Mouse (Mus musculus): ENCODE measurements around the gene Meaf6. TPM values are rescaled to one million over a fixed set of nuclear protein-coding genes. Genes with fewer than 3 reads are reported as not detected.

Meaf6 gene
- total RNA-seq (2014; fragmentation: Nextera tagmentation) (50.7 and 54.2 TPM in 2 replicates), total RNA-seq (2017) (31.8 and 43.4 TPM in 2 replicates), polyA plus RNA-seq (2012) (75.0 and 79.4 TPM in 2 replicates)

DNA sequence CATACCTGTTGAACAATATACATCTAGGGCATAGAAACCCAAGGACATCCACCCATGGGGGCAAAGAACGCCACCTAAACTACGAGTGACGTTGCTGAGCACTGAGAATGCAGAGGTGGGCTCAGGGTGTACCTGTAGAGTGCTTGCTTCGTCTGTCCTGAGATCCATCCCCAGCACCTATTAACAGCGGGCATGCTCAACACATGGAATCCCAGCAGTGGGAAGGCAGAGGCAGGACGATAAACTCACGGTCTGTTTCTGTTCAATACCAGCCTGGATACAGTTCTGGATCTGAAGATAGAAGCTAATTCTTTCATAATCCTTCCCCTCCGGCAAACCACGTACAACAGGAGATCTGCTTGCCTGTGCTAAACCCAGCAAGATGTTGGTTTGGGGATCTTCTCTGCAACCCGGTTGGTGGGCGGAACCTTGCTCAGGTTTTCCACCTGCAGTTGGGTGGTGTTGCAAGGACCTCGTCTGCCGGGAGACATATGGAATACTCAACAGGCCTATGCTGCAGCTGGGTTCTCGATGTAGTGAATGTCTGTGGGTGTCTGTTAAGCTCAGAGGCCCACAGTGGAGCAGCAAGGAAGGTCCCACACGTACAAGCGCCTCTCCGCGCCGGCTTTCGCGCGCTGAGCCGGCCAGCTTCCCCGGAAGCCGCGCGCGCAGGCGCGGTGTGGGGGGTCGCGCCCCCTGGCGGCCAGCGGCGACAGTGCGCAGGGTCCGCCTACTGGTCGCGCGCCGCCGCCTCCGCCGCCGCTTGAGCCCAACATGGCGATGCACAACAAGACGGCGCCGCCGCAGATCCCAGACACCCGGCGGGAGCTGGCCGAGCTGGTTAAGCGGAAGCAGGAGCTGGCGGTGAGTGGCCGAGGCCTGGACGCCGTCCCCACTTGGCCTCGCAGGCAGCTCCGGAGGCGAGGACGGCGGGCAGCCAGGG is at the start of gene Meaf6:
TSS of gene Meaf6 (plus strand) at position 732 of the 943 bp plus-strand sequence.
- Histone ChIP-seq H3K27me3 (ENCODE audit: insufficient read depth, low read length) (no peaks in the 10 kb centered on the region), H3K4me3 (ENCODE audit: low read depth, low read length) (peak within 1 kb of the TSS; percentile 91), H3K36me3 (replicated peaks) (peaks cover 54% of the 10 kb centered on the region), H3K4me1 (ENCODE audit: insufficient read depth, low read depth, low read length) (peaks cover 34% of the 10 kb centered on the region), H3K9me3 (replicated peaks) (no peaks in the 10 kb centered on the region)
- DNase-seq (ENCODE audit: low spot score) (peak; percentile 90), ATAC-seq (ENCODE audit: extremely low read depth, insufficient number of reproducible peaks, low FRiP score, poor library complexity, severe bottlenecking) (peak; percentile 62)
- TF ChIP-seq GATA2 (IDR thresholded peaks at IDR 0.05; ENCODE audit: borderline replicate concordance, low read depth, low read length) (no peak), CTCF (IDR thresholded peaks at IDR 0.05; ENCODE audit: low read depth, low read length) (peak; percentile 89)

DNA sequence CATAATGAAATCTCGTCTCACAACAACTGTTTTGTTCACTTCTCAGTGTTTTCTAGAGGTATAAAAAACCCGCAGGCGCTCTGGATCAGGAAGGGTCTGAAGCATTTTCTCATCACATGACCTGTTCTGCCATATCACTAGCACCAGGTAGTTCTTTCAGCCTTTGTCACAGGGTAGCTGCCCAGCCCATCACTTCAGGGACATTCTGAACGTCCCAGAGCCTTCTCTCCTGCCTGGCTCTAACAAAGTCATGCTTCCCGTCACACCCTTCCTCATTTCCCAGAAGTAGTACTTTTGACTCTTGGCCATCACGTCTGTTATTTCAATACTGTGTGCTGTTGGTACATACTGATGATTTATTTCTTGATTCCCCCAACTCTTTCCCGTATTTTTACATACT is 40.5 kb upstream of the Meaf6 start:
- Histone ChIP-seq H3K4me3 (ENCODE audit: low read depth, low read length) (no peak overlapping the region), H3K9me3 (replicated peaks) (no peaks in the 10 kb centered on the region), H3K27me3 (ENCODE audit: insufficient read depth, low read length) (no peaks in the 10 kb centered on the region), H3K36me3 (replicated peaks) (peaks cover 100% of the 10 kb centered on the region), H3K4me1 (ENCODE audit: insufficient read depth, low read depth, low read length) (peaks cover 52% of the 10 kb centered on the region)
- DNase-seq (ENCODE audit: low spot score) = no peak
- ATAC-seq (ENCODE audit: extremely low read depth, insufficient number of reproducible peaks, low FRiP score, poor library complexity, severe bottlenecking) = no peak
- no peak for TF ChIP-seq TAL1 (conservative IDR thresholded peaks at IDR 0.05; ENCODE audit: low read depth, low read length)
- TF ChIP-seq POLR2AphosphoS5 (IDR thresholded peaks at IDR 0.05; ENCODE audit: insufficient replicate concordance, low read depth, low read length) = no peak
- TF ChIP-seq GATA1 (IDR thresholded peaks at IDR 0.05; ENCODE audit: borderline replicate concordance, low read length) = no peak
- TF ChIP-seq CTCF (IDR thresholded peaks at IDR 0.05; ENCODE audit: low read depth, low read length) = no peak
- TF ChIP-seq GATA2 (IDR thresholded peaks at IDR 0.05; ENCODE audit: borderline replicate concordance, low read depth, low read length) = no peak

DNA sequence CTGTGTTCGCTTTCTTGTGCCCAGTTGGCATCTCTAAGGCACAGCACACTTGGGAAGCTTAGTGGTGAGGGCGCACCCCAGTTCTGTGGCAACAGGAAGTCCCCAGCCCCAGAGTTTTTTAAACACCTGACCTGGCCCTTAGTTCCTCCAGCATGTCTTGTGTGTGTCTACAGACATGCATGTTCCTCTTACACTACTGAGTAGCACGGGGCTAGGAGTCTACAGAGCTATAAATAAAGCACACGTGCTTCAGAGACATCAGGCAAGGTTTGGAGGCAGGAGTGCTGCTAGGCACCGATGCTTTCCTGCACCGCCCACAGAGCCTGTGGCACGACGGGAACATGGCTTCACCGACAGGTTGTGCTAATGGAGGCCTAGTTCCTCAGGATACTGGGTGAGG is 29.5 kb upstream of the Meaf6 start:
- Histone ChIP-seq H3K4me1 (ENCODE audit: insufficient read depth, low read depth, low read length) (peaks cover 34% of the 10 kb centered on the region), H3K27me3 (ENCODE audit: insufficient read depth, low read length) (no peaks in the 10 kb centered on the region), H3K36me3 (replicated peaks) (peaks cover 66% of the 10 kb centered on the region), H3K4me3 (ENCODE audit: low read depth, low read length) (no peak overlapping the region), H3K9me3 (replicated peaks) (no peaks in the 10 kb centered on the region)
- TF ChIP-seq TAL1 (conservative IDR thresholded peaks at IDR 0.05; ENCODE audit: low read depth, low read length) (no peak), CTCF (IDR thresholded peaks at IDR 0.05; ENCODE audit: low read depth, low read length) (no peak), GATA2 (IDR thresholded peaks at IDR 0.05; ENCODE audit: borderline replicate concordance, low read depth, low read length) (no peak), GATA1 (IDR thresholded peaks at IDR 0.05; ENCODE audit: borderline replicate concordance, low read length) (no peak), POLR2AphosphoS5 (IDR thresholded peaks at IDR 0.05; ENCODE audit: insufficient replicate concordance, low read depth, low read length) (no peak)
- ATAC-seq (ENCODE audit: extremely low read depth, insufficient number of reproducible peaks, low FRiP score, poor library complexity, severe bottlenecking) = no peak
- DNase-seq (ENCODE audit: low spot score) = no peak

DNA sequence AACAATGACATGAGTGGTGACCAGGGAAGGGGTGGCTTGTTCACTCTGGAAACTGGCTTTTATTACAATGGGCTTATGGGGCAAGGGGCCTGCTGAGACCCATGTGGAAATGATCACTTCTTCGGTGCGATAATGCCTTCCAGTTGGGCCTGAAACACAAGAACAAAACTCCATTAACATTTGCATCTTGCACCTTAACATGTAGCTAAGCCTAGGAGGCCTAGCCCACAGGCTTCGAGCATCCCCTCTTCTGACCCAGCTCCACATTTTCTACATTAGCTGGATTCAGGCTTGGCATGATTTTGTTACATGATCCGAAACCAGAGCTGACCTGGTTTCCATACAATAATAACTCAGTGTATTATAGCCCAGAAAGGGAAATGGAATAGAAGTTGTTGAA is 28.5 kb upstream of the Meaf6 start:
- no peaks in the 10 kb centered on the region for H3K27me3 ChIP-seq (ENCODE audit: insufficient read depth, low read length)
- H3K9me3 ChIP-seq (replicated peaks) = no peaks in the 10 kb centered on the region
- peaks cover 34% of the 10 kb centered on the region for H3K4me1 ChIP-seq (ENCODE audit: insufficient read depth, low read depth, low read length)
- no peak for ATAC-seq (ENCODE audit: extremely low read depth, insufficient number of reproducible peaks, low FRiP score, poor library complexity, severe bottlenecking)
- DNase-seq (ENCODE audit: low spot score) = no peak
- H3K4me3 ChIP-seq (ENCODE audit: low read depth, low read length) = no peak overlapping the region
- H3K36me3 ChIP-seq (replicated peaks) = peaks cover 56% of the 10 kb centered on the region
- TF ChIP-seq GATA1 (IDR thresholded peaks at IDR 0.05; ENCODE audit: borderline replicate concordance, low read length) (no peak), POLR2AphosphoS5 (IDR thresholded peaks at IDR 0.05; ENCODE audit: insufficient replicate concordance, low read depth, low read length) (no peak), CTCF (IDR thresholded peaks at IDR 0.05; ENCODE audit: low read depth, low read length) (no peak), TAL1 (conservative IDR thresholded peaks at IDR 0.05; ENCODE audit: low read depth, low read length) (no peak), GATA2 (IDR thresholded peaks at IDR 0.05; ENCODE audit: borderline replicate concordance, low read depth, low read length) (no peak)

DNA sequence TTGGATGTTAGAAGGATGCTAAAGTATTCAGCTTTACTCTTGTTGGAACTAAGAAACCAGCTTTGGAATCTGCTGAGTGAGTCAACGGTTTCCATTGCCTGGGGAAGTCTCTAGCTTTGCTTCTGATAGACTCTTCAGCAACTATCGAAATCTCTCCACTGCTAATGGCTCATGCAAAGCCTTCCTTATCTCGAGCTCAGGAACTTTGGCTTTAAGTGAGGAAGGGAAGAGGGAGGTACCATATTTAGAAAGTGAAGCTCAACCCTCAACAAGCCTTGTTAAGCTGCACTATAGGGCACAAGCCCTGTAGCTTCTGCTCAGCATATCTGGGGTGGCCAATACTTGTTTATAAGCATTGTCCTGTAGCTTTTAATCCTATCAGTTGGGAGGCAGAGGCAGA is 27.7 kb upstream of the Meaf6 start:
- ATAC-seq (ENCODE audit: extremely low read depth, insufficient number of reproducible peaks, low FRiP score, poor library complexity, severe bottlenecking) (no peak), DNase-seq (ENCODE audit: low spot score) (no peak)
- H3K36me3 ChIP-seq (replicated peaks) = peaks cover 48% of the 10 kb centered on the region

DNA sequence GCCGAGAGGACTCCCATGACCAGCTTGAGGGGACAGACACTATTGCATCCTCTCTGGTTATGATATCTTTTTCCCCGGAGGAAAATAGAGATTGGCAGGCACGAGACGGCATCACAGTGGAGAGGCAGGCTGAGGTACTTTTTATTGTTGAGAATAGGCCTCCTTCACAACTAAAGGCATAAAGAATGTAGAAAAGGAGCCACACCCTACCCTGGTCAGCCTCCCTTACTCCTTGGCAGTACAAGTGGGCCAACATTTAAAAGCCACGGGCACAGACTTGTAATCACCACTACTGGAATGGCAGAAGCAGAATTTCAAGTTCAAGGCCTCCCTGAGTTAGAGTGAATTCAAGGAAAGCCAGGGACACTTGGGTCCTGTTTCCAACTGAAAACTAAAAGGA is 26.9 kb upstream of the Meaf6 start:
- Histone ChIP-seq H3K9me3 (replicated peaks) (no peaks in the 10 kb centered on the region), H3K4me1 (ENCODE audit: insufficient read depth, low read depth, low read length) (peaks cover 33% of the 10 kb centered on the region), H3K4me3 (ENCODE audit: low read depth, low read length) (no peak overlapping the region), H3K36me3 (replicated peaks) (peaks cover 41% of the 10 kb centered on the region), H3K27me3 (ENCODE audit: insufficient read depth, low read length) (no peaks in the 10 kb centered on the region)
- no peak for ATAC-seq (ENCODE audit: extremely low read depth, insufficient number of reproducible peaks, low FRiP score, poor library complexity, severe bottlenecking)
- no peak for TF ChIP-seq POLR2AphosphoS5 (IDR thresholded peaks at IDR 0.05; ENCODE audit: insufficient replicate concordance, low read depth, low read length)
- TF ChIP-seq CTCF (IDR thresholded peaks at IDR 0.05; ENCODE audit: low read depth, low read length) = no peak
- TF ChIP-seq GATA1 (IDR thresholded peaks at IDR 0.05; ENCODE audit: borderline replicate concordance, low read length) = no peak
- DNase-seq (ENCODE audit: low spot score) = no peak

More for the DNA sequence above, 27.7 kb upstream of the Meaf6 start:
- TF ChIP-seq GATA2 (IDR thresholded peaks at IDR 0.05; ENCODE audit: borderline replicate concordance, low read depth, low read length) (no peak), TAL1 (conservative IDR thresholded peaks at IDR 0.05; ENCODE audit: low read depth, low read length) (no peak), GATA1 (IDR thresholded peaks at IDR 0.05; ENCODE audit: borderline replicate concordance, low read length) (no peak), CTCF (IDR thresholded peaks at IDR 0.05; ENCODE audit: low read depth, low read length) (no peak), POLR2AphosphoS5 (IDR thresholded peaks at IDR 0.05; ENCODE audit: insufficient replicate concordance, low read depth, low read length) (no peak)
- Histone ChIP-seq H3K9me3 (replicated peaks) (no peaks in the 10 kb centered on the region), H3K4me3 (ENCODE audit: low read depth, low read length) (no peak overlapping the region), H3K4me1 (ENCODE audit: insufficient read depth, low read depth, low read length) (peaks cover 34% of the 10 kb centered on the region), H3K27me3 (ENCODE audit: insufficient read depth, low read length) (no peaks in the 10 kb centered on the region)
